Mouse (Mus musculus): ENCODE measurements around the gene Cmah.

- no peak for TF ChIP-seq CTCF (conservative IDR thresholded peaks at IDR 0.05; ENCODE audit: insufficient read depth, insufficient read length, low read depth, low read length)
- no peak for TF ChIP-seq POLR2A (IDR thresholded peaks at IDR 0.05; ENCODE audit: low read depth, low read length)
Observed at GRCm38 (mm10) chr13:24519976-24520647, 192.9 kb downstream of the Cmah start.

Data from kidney, adult 2 months (tissue).